Mouse (Mus musculus) heart, embryonic 11.5 days (tissue): ENCODE data around the gene Flywch1. TPM values are rescaled to one million over a fixed set of nuclear protein-coding genes. Genes with fewer than 3 reads are reported as not detected.

Experiments
- ATAC-seq: fragments of 200-750 bp; cut with Nextera tagmentation; replicated peaks from 2 replicates; pipeline ENCODE4 v1.8.0; 2017; ENCODE audit warnings: moderate library complexity; ENCODE audit not compliant: insufficient number of reproducible peaks, low FRiP score, low TSS enrichment
- H3K27ac ChIP-seq: fragments of 300-500 bp; sonication (generic); 2 replicates; pipeline ENCODE4 v1.5.1; 2014; ENCODE audit warnings: mild to moderate bottlenecking, low read depth, low read length
- H3K27me3 ChIP-seq: fragments of 300-500 bp; sonication (generic); 2 replicates; pipeline ENCODE4 v1.6.1; 2014; ENCODE audit warnings: mild to moderate bottlenecking, low read length, mixed read lengths; ENCODE audit not compliant: control insufficient read depth, insufficient read depth
- H3K36me3 ChIP-seq: fragments of 300-500 bp; sonication (generic); 2 replicates; pipeline ENCODE4 v1.6.1; 2014; ENCODE audit warnings: mild to moderate bottlenecking, low read length, moderate library complexity, mixed read lengths; ENCODE audit not compliant: control insufficient read depth, insufficient read depth
- H3K4me1 ChIP-seq: fragments of 300-500 bp; sonication (generic); 2 replicates; pipeline ENCODE4 v1.6.1; 2014; ENCODE audit warnings: low read length; ENCODE audit not compliant: control insufficient read depth, insufficient read depth
- H3K4me2 ChIP-seq: fragments of 300-500 bp; sonication (generic); 2 replicates; pipeline ENCODE4 v1.6.1; 2014; ENCODE audit warnings: mild to moderate bottlenecking, moderate library complexity
- H3K4me3 ChIP-seq: fragments of 300-500 bp; sonication (generic); 2 replicates; pipeline ENCODE4 v1.5.1; 2014; ENCODE audit warnings: low read depth, low read length
- H3K9ac ChIP-seq: fragments of 300-500 bp; sonication (generic); 2 replicates; pipeline ENCODE4 v1.6.1; 2014; ENCODE audit warnings: mild to moderate bottlenecking, low read depth, low read length, moderate library complexity
- H3K9me3 ChIP-seq: fragments of 300-500 bp; sonication (generic); replicated peaks from 2 replicates; pipeline ENCODE4 v1.6.1; 2016; ENCODE audit warnings: low read length; ENCODE audit not compliant: control insufficient read depth
- WGBS: fragments of 180-500 bp; shearing (Covaris S2); extraction: QIAGEN DNeasy Blood & Tissue Kit; methylation state at CpG from one replicate; pipeline ENCODE4 v1.1.7; 2014; ENCODE audit not compliant: insufficient replicate concordance; 5-methylcytosine and 5-hydroxymethylcytosine counted together
- polyA plus RNA-seq: library from polyadenylated mRNA; unstranded; fragments of >200 nt; fragmentation: Nextera tagmentation; extraction: Ambion mirVana; gene quantifications from 2 replicates; pipeline ENCODE4 v1.2.1, GENCODE M21; 2014

The Flywch1 gene
- polyA plus RNA-seq, 1 experiment from 2014 or later: 60.5 TPM

DNA sequence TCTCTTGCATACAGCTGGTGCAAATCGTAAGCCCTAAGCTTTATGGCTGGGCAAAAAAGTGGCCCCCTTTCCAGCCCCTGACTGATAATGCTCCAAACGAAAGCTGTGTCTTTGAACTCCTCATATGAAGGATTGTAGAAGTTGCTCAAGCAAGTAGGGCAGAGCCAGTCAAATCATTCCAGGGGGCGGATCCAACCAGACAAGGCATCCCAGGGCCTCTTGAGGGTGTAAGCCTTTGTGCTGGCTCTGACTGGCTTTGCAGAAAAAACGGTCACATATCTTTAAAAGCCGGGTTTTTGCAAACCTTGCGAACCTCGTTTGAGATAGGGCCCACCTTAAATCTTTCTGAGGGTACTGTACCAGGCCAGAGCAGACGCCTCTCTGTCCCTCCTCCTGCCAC, 27.3 kb downstream of the Flywch1 start:
- Histone ChIP-seq H3K36me3 (no peaks in the 10 kb centered on the region), H3K27me3 (peaks cover 90% of the 10 kb centered on the region), H3K4me3 (no peak overlapping the region), H3K4me1 (peaks cover 27% of the 10 kb centered on the region), H3K9me3 (no peaks in the 10 kb centered on the region), H3K27ac (no peak overlapping the region), H3K9ac (no peak overlapping the region), H3K4me2 (no peak overlapping the region)
- no peak for ATAC-seq
- 19% methylated on average over 8 of the region's 8 CpGs for WGBS

DNA sequence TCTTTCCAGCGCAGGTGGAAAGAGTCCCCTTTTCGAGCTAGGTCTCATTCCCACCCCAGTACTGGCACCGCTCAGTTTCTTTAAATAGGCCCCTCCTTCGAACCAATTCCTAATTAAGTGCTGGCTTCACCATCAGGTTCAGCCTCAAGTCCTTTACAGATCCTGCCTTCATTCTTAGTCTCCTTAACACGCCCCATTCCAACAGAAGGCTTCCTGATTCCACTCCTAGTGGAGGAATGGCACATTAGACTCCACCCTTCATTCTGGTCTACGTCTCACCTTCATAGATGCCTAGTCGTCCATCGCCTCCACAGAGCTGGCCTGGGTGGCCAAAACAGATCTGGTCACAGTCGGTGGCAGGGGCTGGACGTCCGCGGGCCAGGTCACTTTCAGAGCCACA, 28.5 kb downstream of the Flywch1 start:
- no peak for ATAC-seq
- Histone ChIP-seq H3K4me1 (peaks cover 32% of the 10 kb centered on the region), H3K27ac (no peak overlapping the region), H3K4me2 (no peak overlapping the region), H3K9ac (no peak overlapping the region), H3K4me3 (no peak overlapping the region), H3K27me3 (peaks cover 94% of the 10 kb centered on the region), H3K9me3 (no peaks in the 10 kb centered on the region), H3K36me3 (no peaks in the 10 kb centered on the region)
- 63% methylated on average over 12 of the region's 12 CpGs for WGBS

DNA sequence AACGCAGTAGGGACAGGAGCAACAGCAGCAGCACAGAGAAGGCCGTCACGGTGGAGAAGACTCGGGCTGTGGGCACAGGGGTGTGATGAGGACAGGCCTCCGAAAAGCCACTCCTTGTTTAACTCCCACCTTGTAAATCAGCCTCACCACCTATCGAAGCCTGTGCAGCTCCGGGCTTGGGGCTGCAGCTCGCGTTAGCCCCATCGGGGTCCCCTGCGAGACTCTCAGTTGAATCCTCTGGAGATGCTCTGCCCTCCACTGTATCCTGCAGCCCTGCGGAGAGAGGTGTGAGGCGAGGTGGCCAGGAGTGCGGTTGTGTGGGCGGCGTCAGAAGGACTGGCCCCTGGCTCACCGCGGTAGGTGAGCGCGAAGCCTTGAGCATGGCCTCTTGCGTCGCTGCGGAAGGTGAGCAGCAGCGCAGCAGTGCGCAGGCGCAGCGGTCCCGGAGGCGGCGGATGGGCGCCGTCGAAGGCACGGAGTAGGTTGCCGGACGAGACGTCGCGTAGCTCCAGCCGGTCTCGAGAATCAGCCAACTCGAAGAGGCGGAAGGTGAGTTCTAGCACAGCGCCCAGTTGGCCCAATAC, 29.1 kb downstream of the Flywch1 start:
- no peak overlapping the region for H3K9ac ChIP-seq
- no peaks in the 10 kb centered on the region for H3K9me3 ChIP-seq
- no peak for ATAC-seq
- H3K4me3 ChIP-seq: no peak overlapping the region
- peak overlapping the region; percentile 28 for H3K4me2 ChIP-seq
- H3K27me3 ChIP-seq: peaks cover 96% of the 10 kb centered on the region
- H3K4me1 ChIP-seq: peaks cover 32% of the 10 kb centered on the region
- 8% methylated on average over 44 of the region's 44 CpGs for WGBS
- H3K27ac ChIP-seq: no peak overlapping the region
- H3K36me3 ChIP-seq: no peaks in the 10 kb centered on the region

GRCm38 (mm10) chr17:23741359-23742209, 29.8 kb downstream of the Flywch1 start:
- H3K9me3 ChIP-seq: no peaks in the 10 kb centered on the region
- H3K4me2 ChIP-seq: no peak overlapping the region; the same call in 1 of the 2 replicates
- 41% methylated on average over 38 of the region's 38 CpGs for WGBS
- ATAC-seq: no peak
- no peaks in the 10 kb centered on the region for H3K36me3 ChIP-seq
- H3K9ac ChIP-seq: no peak overlapping the region
- H3K27ac ChIP-seq: no peak overlapping the region
- peaks cover 91% of the 10 kb centered on the region for H3K27me3 ChIP-seq
- H3K4me1 ChIP-seq: peaks cover 32% of the 10 kb centered on the region
- no peak overlapping the region for H3K4me3 ChIP-seq

- H3K27me3 ChIP-seq: peaks cover 85% of the 10 kb centered on the region
- 0 out of 2 replicates have a peak within 1 kb of the TSS, but pooled peaks have one; percentile 22 for H3K27ac ChIP-seq
- H3K9me3 ChIP-seq: no peaks in the 10 kb centered on the region
- peak within 1 kb of the TSS; percentile 67 for H3K4me3 ChIP-seq
- H3K4me1 ChIP-seq: peaks cover 28% of the 10 kb centered on the region
- ATAC-seq: peak; percentile 7; the same call in 1 of the 2 replicates
- peak within 1 kb of the TSS; percentile 78 for H3K9ac ChIP-seq
- WGBS: 5% methylated on average over 13 of the region's 13 CpGs
- H3K36me3 ChIP-seq: peaks cover 1% of the 10 kb centered on the region; the same call in 1 of the 2 replicates
- H3K4me2 ChIP-seq: peak within 1 kb of the TSS; percentile 99
Observed at GRCm38 (mm10) chr17:23740598-23741021, 30.8 kb downstream of the Flywch1 start, which contains the start of gene Paqr4. Gene Paqr4 (minus strand): TSS chr17:23740867.

DNA sequence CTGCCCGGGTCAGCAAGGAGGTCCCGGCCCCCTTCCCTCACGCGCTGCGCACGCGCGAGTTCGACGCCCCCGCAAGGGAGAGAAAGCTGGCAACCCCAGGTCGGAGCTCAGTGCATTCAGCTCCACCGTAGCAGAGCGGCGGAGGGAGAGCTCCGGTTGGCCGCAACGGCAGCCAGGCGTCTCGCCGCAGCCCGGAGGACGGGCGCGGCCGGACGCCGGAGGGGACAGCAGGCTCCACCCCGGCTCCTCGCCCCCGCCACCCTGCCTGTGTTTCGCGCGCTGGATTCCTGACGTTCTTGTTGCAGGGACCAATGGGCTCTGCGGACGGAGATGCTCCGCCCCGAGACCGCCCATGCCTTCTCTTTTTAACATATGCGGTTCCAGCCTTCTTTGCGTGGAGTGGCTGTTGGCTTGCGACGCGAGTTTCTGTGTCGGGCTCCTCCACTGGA, 31.2 kb downstream of the Flywch1 start:
- Histone ChIP-seq H3K27me3 (peaks cover 83% of the 10 kb centered on the region), H3K27ac (0 out of 2 replicates have a peak overlapping the region, but pooled peaks have one; percentile 22)
- ATAC-seq: peak; percentile 74

GRCm38 (mm10) chr17:23739202-23740135, 31.9 kb downstream of the Flywch1 start:
- peak overlapping the region; percentile 67 for H3K4me3 ChIP-seq
- ATAC-seq: peak; percentile 15
- peaks cover 17% of the 10 kb centered on the region for H3K4me1 ChIP-seq
- 0 out of 2 replicates have a peak overlapping the region, but pooled peaks have one; percentile 22 for H3K27ac ChIP-seq
- 2% methylated on average over 48 of the region's 48 CpGs for whole genome bisulfite sequencing
- peak overlapping the region; percentile 99 for H3K4me2 ChIP-seq
- no peaks in the 10 kb centered on the region for H3K9me3 ChIP-seq
- H3K9ac ChIP-seq: peak overlapping the region; percentile 78
- peaks cover 5% of the 10 kb centered on the region; the same call in 1 of the 2 replicates for H3K36me3 ChIP-seq
- H3K27me3 ChIP-seq: peaks cover 76% of the 10 kb centered on the region

More for the DNA sequence above, 31.2 kb downstream of the Flywch1 start:
- H3K4me1 ChIP-seq: peaks cover 23% of the 10 kb centered on the region
- peak overlapping the region; percentile 99 for H3K4me2 ChIP-seq
- WGBS: under 1% methylated on average over 46 of the region's 46 CpGs
- H3K9ac ChIP-seq: peak overlapping the region; percentile 78
- H3K9me3 ChIP-seq: no peaks in the 10 kb centered on the region
- peak overlapping the region; percentile 67 for H3K4me3 ChIP-seq
- peaks cover 5% of the 10 kb centered on the region; the same call in 1 of the 2 replicates for H3K36me3 ChIP-seq

GRCm38 (mm10) chr17:23738836-23739201, 32.6 kb downstream of the Flywch1 start:
- peak overlapping the region; percentile 67 for H3K4me3 ChIP-seq
- no peak overlapping the region for H3K27ac ChIP-seq
- H3K4me1 ChIP-seq: peaks cover 17% of the 10 kb centered on the region
- H3K9me3 ChIP-seq: no peaks in the 10 kb centered on the region
- no peak overlapping the region for H3K9ac ChIP-seq
- H3K4me2 ChIP-seq: peak overlapping the region; percentile 99
- peaks cover 69% of the 10 kb centered on the region for H3K27me3 ChIP-seq
- ATAC-seq: no peak
- H3K36me3 ChIP-seq: peaks cover 8% of the 10 kb centered on the region
- WGBS: 38% methylated on average over 2 of the region's 2 CpGs
